Mouse (Mus musculus): ENCODE measurements around the gene Tgm7.

DNA sequence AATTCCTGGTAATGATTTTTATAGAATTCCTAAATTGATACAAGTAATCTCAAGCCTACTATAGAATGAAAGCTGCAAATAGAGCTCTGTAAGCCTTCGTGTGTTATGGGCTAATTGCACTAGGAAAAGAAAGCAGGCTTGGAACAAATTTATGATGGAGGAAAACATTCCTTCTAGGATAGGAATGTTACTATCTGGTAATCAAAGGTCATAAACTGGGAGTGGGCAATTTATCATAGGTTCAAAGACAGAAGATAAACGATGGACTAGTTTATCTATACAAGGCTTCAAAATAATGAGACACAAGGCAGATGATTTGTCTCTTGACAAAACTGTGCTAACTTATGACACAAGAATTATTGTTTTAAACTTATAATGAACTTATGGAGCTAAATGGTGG, 48.3 kb downstream of the Tgm7 start:
- TF ChIP-seq CTCF (IDR thresholded peaks at IDR 0.05; ENCODE audit: low read depth) (no peak), EP300 (optimal IDR thresholded peaks at IDR 0.05) (no peak)
